Mouse (Mus musculus): ENCODE data around the gene Tmem210.
"Not testable (repeated sequence)": the region's sequence is repeated elsewhere in the genome, so short reads cannot be mapped to it uniquely, and the experiment has no call there.

The Tmem210 gene

DNA sequence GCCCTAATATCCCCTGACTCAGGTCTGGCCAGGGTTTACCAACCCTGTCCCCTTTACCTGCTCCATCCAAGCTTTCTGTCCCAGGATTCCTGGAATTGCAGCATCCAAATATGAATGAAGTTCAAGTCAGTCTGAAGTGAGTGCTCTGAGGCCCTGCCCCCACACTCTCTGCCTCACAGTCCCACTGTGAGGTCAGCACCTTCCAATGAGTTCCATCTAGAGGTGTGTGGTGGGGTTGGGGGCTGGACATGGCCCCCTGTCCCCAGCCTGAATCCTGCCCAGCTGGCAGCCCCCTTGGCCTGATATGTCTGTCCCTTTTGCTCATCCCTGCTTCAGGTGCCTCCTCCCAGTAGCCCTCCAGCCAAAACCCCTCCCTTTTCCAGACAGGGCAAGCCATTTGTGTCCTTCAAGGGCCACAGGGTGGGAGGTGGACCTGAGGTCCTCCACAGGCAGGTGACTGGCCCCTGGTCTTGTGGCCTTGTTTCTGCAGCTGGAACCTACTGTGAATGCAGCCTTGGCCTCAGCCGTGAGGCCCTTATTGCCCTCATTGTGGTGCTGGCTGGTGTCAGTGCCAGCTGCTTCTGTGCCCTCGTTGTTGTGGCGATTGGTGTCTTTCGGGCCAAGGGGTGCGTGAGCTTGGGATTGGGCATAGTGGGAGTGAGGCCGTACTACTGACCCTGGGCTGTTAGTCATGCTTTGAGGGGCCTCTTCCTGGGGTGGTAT lies at the start of gene Tmem210:
Tmem210 (plus strand) TSS at position 219 of the 723 bp plus-strand sequence.
- in situ Hi-C loops (cut with MboI; ENCODE audit: low sequenced_read_pairs), result no loop called here

DNA sequence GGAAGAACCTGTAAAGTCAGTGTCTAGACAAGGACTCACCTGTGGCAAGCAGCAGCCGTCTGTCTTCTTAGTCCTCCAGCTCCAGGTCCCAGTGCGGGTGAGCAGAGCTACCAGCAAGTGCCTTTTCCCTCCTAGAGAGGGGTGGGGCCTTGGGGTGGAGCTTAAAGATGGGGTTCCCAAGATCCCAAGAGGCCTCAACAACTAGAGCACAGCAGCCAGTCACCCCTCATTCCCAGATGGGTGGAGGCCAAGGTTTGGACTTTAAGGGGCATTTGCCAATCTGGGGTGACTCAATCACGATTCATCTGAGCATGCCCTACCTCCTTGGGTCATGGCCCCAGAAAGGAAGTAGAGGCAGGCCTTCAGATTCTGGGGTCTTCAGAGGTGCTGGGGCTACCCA lies 48.2 kb upstream of the Tmem210 start:
- in situ Hi-C loops (cut with MboI; ENCODE audit: low sequenced_read_pairs), result no loop called here

DNA sequence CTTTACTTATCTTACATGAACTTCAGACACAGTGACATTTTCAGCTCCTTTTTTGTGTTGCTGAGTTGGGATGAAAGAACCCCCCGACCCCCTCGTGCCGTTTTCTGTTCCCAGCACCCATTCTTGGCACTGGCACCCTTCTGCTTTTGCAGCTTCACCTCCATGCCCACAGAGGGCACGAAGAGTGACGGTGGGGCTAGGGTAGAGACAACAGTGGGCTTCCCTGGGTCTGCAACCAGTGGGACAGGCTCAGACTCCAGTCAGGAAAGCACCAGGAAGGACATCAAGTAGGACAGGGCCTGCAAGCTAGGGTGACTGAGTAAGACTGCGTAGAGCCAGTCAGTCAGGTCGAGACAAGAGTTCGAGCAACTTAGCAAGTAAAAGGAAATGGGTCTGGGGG lies 47.6 kb upstream of the Tmem210 start:
- in situ Hi-C loops (cut with MboI; ENCODE audit: low sequenced_read_pairs), result no loop called here

DNA sequence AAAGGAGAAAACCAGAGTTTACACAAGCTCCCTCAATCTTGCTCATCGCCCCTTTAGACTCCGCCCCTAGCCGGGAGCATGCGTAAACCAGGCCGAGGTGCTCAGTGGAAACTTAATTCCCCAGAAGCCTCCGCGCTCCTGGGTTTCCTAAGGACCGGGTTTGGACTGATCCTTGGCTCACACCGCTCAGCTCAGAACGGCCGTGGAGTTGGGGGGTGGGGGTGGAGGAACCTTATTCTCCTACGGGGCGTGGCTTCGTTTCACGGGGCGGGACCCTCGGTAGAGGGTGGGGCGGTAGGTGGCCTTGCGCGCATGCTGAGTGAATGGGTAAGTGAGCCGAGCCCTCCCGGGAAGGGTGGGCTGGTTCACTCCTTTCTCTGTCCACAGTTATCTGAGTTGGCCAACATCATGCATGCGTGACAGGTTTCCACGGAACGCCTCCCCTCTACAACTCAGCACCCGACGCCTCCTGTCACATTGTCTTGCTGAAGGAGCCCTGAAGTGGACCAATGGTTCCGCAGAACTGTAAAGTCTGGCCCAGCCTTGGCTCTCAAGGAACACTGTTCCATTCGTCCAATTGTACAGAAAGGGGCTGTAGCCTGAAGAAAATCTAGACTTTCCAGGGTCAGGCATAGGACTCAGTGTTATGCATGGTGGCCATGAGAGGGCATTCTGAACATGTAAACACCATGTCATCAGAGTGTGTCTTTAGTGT lies 47.1 kb upstream of the Tmem210 start:
- in situ Hi-C loops (cut with MboI; ENCODE audit: low sequenced_read_pairs), result no loop called here

- in situ Hi-C loops (cut with MboI; ENCODE audit: low sequenced_read_pairs), result no loop called here
Measured at GRCm38 (mm10) chr2:25241438-25241775, 46.5 kb upstream of the Tmem210 start.

DNA sequence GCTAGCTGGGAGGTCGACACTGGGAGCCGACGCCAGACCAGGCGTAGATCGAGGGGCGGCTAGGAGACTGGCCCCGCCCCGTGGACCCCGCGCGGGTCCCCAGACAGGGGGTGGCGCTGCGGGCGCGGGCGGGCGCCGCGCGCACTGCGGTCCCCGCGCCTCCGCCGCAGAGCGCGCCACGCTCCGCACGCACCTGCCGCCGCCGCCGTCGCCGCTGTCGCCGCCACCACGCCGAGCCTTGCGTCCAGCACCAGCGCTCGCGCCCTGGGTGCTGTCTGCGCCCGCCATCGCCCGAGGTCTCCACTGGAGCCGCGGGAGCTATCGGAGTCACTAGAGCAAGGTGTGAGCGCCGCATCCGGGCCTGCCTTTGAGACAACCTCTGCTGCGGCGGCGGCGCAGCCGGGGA lies 45.8 kb upstream of the Tmem210 start, which contains the start of the genes Rnf208 and Cysrt1:
Rnf208 (plus strand) TSS at position 155 of the 406 bp plus-strand sequence.
Cysrt1 (minus strand) TSS at position 352 of the 406 bp plus-strand sequence.
- in situ Hi-C loops (cut with MboI; ENCODE audit: low sequenced_read_pairs), result no loop called here

DNA sequence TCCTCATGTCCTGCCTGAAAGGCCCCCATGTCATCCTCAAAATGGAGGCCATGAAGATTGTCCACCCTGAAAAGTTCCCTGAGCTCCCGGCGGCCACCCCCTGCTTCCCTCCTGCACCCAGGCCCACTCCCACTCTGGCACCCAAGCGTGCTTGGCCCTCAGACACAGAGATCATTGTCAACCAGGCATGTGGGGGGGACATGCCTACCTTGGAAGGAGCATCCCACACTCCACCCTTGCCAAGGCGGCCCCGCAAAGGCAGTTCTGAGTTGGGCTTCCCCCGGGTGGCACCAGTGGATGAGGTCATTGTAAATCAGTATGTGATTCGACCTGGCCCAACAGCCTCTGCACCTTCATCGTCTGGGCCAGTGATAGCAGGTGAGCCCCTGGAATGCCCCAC lies 44.6 kb upstream of the Tmem210 start:
- in situ Hi-C loops (cut with MboI; ENCODE audit: low sequenced_read_pairs), result no loop called here

DNA sequence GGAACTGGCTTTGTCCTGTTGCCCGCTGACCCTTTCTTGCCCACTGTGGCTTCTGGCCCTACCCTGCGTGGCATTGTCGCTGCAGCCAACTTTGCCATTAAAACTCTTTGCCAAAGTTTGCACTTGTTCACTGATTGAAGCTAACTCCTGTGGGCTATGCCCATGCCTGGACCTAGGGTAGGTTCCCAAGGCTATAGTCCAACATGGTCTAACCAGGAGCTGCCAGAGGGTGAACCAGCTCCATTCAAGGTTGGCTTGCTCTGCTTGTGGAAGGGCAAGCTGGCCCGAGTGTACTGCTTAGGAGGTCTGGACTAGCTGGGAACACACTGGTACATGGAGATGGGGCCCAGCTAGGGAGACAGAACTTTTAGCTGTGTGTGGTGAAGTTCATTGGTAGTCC lies 43.8 kb upstream of the Tmem210 start:
- in situ Hi-C loops (cut with MboI; ENCODE audit: low sequenced_read_pairs), result no loop called here

- in situ Hi-C loops (cut with MboI; ENCODE audit: low sequenced_read_pairs), result no loop called here
Measured at GRCm38 (mm10) chr2:25246183-25247072, 41.5 kb upstream of the Tmem210 start, which contains the start of gene AL732309.1. AL732309.1 (minus strand) TSS chr2:25246863.

GRCm38 (mm10) chr2:25252331-25252730 lies 35.6 kb upstream of the Tmem210 start:
- in situ Hi-C loops (cut with MboI; ENCODE audit: low sequenced_read_pairs), result no loop called here

- in situ Hi-C loops (cut with MboI; ENCODE audit: low sequenced_read_pairs), result no loop called here
Measured at GRCm38 (mm10) chr2:25255284-25255779, 32.6 kb upstream of the Tmem210 start, which contains the start of gene Tmem203. Tmem203 (plus strand) TSS chr2:25255439.

DNA sequence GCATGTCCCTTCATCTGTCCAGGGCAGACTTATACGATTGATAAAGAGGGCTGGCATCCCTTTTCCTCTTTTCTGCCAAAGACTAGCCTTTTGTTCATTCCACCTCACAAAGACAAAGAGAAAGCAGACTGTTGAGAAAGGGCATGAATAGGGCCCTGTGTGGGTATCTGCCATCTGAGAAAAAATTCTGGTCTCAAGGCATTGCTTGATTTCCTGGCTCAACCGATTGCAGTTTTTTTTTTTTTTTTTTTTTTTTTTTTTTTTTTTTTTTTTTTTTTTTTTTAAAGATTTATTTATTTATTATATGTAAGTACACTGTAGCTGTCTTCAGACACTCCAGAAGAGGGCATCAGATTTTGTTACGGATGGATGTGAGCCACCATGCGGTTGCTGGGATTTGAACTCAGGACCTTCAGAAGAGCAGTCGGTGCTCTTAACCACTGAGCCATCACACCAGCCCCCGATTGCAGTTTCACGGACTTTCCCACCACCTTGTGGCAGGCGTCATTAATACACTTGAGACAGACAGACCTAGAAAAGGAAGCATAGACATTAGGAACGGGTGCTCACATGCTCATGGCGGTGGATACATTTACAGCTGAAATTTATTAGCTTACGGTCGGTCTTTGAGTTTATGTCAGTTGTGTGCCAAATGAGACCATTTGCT lies 31.4 kb upstream of the Tmem210 start:
- in situ Hi-C loops (cut with MboI; ENCODE audit: low sequenced_read_pairs), result not testable (repeated sequence)

DNA sequence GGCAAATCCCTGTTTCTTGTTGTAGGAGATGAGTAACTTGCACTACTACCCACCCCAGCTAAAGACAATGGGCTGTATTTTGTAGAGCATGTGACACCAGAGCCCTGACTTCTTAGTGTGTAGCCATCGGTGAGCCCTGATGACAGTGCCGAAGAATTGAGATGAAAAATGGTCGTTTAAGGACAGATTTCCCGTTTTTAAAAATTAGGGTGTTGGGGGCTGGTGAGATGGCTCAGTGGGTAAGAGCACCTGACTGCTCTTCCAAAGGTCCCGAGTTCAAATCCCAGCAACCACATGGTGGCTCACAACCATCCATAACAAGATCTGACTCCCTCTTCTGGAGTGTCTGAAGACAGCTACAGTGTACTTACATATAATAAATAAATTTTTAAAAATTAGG lies 30.7 kb upstream of the Tmem210 start:
- in situ Hi-C loops (cut with MboI; ENCODE audit: low sequenced_read_pairs), result not testable (repeated sequence)

DNA sequence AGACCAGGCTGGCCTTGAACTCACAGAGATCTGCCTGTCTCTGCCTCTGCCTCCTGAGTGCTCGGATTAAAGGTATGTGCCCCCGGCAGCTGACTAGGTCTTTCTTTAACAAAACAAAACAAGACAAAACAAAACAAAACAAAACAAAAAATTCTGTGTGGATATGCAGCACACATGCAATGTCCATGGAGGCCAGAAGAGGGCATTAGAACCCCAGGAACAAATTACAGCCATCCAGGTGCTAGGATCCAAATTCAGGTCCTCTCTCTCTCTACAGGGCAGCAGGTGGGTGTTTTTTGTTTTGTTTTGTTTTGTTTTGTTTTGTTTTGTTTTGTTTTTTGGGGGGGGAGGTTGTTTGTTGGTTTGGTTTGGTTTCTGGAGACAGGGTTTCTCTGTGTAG lies 29.1 kb upstream of the Tmem210 start:
- in situ Hi-C loops (cut with MboI; ENCODE audit: low sequenced_read_pairs), result no loop called here

GRCm38 (mm10) chr2:25261870-25262269 lies 26.1 kb upstream of the Tmem210 start:
- in situ Hi-C loops (cut with MboI; ENCODE audit: low sequenced_read_pairs), result no loop called here

DNA sequence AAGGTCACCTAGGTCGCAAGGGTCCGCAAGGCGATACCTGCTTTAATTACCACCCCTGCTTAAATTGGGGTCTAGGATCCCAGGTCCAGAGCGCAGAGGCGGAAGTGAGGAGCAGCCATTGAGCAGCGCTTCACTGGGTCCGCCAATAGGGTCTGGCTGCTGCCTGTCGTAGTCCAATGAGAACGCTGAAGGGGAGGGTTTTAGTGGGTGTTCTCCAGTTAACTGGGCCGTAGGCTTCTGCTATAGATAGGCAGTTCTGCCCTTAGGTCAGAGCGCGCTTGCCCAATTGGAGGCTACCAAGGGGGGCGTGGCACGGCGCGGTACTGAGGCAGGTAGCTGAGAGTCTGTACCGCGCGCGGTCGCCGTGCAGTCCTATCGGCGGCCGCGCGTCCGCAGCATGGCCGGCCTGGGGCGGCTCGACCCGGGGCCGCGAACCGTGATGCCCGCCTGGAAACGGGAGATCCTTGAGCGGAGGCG lies 25.6 kb upstream of the Tmem210 start, which contains the start of gene Tprn:
Tprn (plus strand) TSS at position 328 of the 477 bp plus-strand sequence.
- in situ Hi-C loops (cut with MboI; ENCODE audit: low sequenced_read_pairs), result no loop called here

GRCm38 (mm10) chr2:25262795-25263622 lies 24.9 kb upstream of the Tmem210 start:
- in situ Hi-C loops (cut with MboI; ENCODE audit: low sequenced_read_pairs), result no loop called here

DNA sequence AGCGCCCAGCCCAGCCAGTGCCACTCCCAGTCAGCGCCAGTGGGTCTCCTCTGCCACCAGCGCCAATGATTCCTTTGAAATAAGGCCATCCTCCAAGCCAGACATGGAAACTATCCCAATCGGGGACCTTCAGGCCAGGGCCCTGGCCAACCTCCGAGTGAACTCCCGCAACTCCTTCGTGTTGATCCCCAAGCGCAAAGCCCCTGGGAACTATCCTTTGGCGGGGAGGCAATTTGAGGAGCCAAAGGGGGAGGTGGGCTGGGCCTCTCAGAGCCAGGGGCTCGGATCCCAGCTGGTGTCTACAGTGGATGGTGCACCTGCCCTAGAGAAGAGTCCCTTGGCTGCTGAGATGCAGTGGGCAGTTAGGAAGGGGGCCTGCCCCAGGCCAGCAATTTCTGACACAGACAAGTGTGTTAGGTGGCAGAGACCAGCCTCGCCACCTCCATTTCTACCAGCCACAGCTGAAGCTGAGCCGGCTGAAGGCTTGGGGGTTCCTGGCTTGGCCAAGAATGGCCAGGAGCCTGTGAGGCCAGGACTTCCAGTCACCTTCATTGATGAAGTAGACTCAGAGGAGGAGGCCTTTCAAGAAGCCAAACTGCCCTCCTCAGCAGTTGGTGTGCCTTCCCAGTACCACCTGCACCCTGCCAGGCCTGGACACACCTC lies 24.2 kb upstream of the Tmem210 start:
- in situ Hi-C loops (cut with MboI; ENCODE audit: low sequenced_read_pairs), result no loop called here

- in situ Hi-C loops (cut with MboI; ENCODE audit: low sequenced_read_pairs), result no loop called here
Measured at GRCm38 (mm10) chr2:25264286-25264660, 23.7 kb upstream of the Tmem210 start.
